Comparison of ENCODE assay signal across 9 mouse cellular contexts in genomic region chr17:44026378-44026777, GRCm38 (mm10). TPM values are rescaled to one million over a fixed set of nuclear protein-coding genes. Genes with fewer than 3 reads are reported as not detected.
DNase-seq lines count a peak whose midpoint lies in the region; ATAC-seq lines count a peak whose summit lies in the region.
"Had no signal": no experiment of that assay in that cellular context is flagged by ENCODE, and none has a peak within 500 bp of the region (broad histone marks: within the 10 kb centered on the region; RNA-seq: fewer than 3 reads in every experiment).

No protein-coding gene starts in this region.

- H3K36me3 ChIP-seq in kidney, embryonic 14.5 days (ENCODE audit: control insufficient read depth, insufficient read depth, low read length) = no peaks in the 10 kb centered on the region
- H3K36me3 ChIP-seq: liver, embryonic 13.5 days had no signal

- H3K9ac ChIP-seq in kidney, embryonic 14.5 days (ENCODE audit: low read depth, low read length) = no peak overlapping the region
- H3K9ac ChIP-seq: liver, embryonic 13.5 days had no signal

- H3K4me2 ChIP-seq in kidney, embryonic 14.5 days (replicated peaks; ENCODE audit: low read depth, low read length) = no peak overlapping the region
- H3K4me2 ChIP-seq: liver, embryonic 13.5 days had no signal

- WGBS in kidney, embryonic 14.5 days = 28% methylated on average over 5 of the region's 5 CpGs

- no peak overlapping the region for H3K4me3 ChIP-seq in kidney, embryonic 14.5 days (ENCODE audit: low read length)
- H3K4me3 ChIP-seq: liver, embryonic 13.5 days had no signal

- H3K27me3 ChIP-seq in kidney, embryonic 14.5 days (ENCODE audit: control insufficient read depth, insufficient read depth, low read length) = no peaks in the 10 kb centered on the region
- H3K27me3 ChIP-seq: liver, embryonic 13.5 days had no signal

- no peak overlapping the region for H3K27ac ChIP-seq in kidney, embryonic 14.5 days (ENCODE audit: low read depth, low read length)
- H3K27ac ChIP-seq: liver, embryonic 13.5 days had no signal

- ATAC-seq in kidney, embryonic 14.5 days (ENCODE audit: low FRiP score, low TSS enrichment) = no peak

- H3K4me1 ChIP-seq in kidney, embryonic 14.5 days (ENCODE audit: control insufficient read depth, insufficient read depth, low read length) = 0 out of 2 replicates have a peak, but pooled peaks cover 4% of the 10 kb centered on the region
- H3K4me1 ChIP-seq: liver, embryonic 13.5 days had no signal

- peak; percentile 24 for DNase-seq in embryo, embryonic 11 days
- DNase-seq in embryo, embryonic 10 days (ENCODE audit: low spot score) = no peak
- DNase-seq in adipocyte (ENCODE audit: low spot score) = peak; percentile 16
- DNase-seq in heart, adult 9 months (ENCODE audit: low spot score in 2 of 2) = peak; percentile 55 to 60
- peak; percentile 33 to 46 for DNase-seq in left cerebral cortex, adult 9 months (ENCODE audit: low spot score in 2 of 2)
- no peak for DNase-seq in adrenal gland, postnatal 36 days
- DNase-seq in ovary, postnatal 14 days (ENCODE audit: low spot score) = no peak
- DNase-seq: liver, embryonic 13.5 days had no signal

- no peaks in the 10 kb centered on the region for H3K9me3 ChIP-seq in kidney, embryonic 14.5 days (ENCODE audit: control insufficient read depth, low read length)
- H3K9me3 ChIP-seq: liver, embryonic 13.5 days had no signal

RNA-seq across cellular contexts. Expression of gene Enpp5, which starts 52.2 kb away (rescaled TPM):
- 10 to 100 TPM; 43.7 to 47.0 TPM for total RNA-seq in adrenal gland, postnatal 36 days (2021)
- polyA plus RNA-seq in kidney, embryonic 14.5 days (2014; fragmentation: Nextera tagmentation; extraction: Ambion mirVana) = 11.8 and 12.5 TPM in 2 replicates

Comparison
In these comparisons a context has a peak if more than half of its experiments do, and no peak if none do; other contexts are left out.
1. DNase-seq: peak in embryo, embryonic 11 days (single experiment), adipocyte (single experiment), heart, adult 9 months (2 of 2) and left cerebral cortex, adult 9 months (2 of 2); none in embryo, embryonic 10 days (single experiment), adrenal gland, postnatal 36 days (0 of 2) and ovary, postnatal 14 days (single experiment).